Mouse (Mus musculus) limb, embryonic 13.5 days (tissue): ENCODE measurements around the gene Dnaaf1. TPM values are rescaled to one million over a fixed set of nuclear protein-coding genes. Genes with fewer than 3 reads are reported as not detected.

Source experiments
- ATAC-seq: fragments of 200-750 bp; cut with Nextera tagmentation; 2 replicates; pipeline ENCODE4 v1.8.0; 2017; ENCODE audit warnings: low read depth, moderate number of reproducible peaks, moderate TSS enrichment; ENCODE audit not compliant: low FRiP score
- H3K27ac ChIP-seq: fragments of 300-500 bp; sonication (generic); 2 replicates; pipeline ENCODE4 v1.5.1; 2015; ENCODE audit warnings: inconsistent platforms, mild to moderate bottlenecking, moderate library complexity
- H3K27me3 ChIP-seq: fragments of 300-500 bp; sonication (generic); 2 replicates; pipeline ENCODE4 v1.6.1; 2015; ENCODE audit warnings: mild to moderate bottlenecking, inconsistent platforms
- H3K36me3 ChIP-seq: fragments of 300-500 bp; sonication (generic); 2 replicates; pipeline ENCODE4 v1.6.1; 2015; ENCODE audit warnings: inconsistent platforms, mild to moderate bottlenecking, moderate library complexity
- H3K4me1 ChIP-seq: fragments of 300-500 bp; sonication (generic); 2 replicates; pipeline ENCODE4 v1.6.1; 2015; ENCODE audit warnings: inconsistent platforms
- H3K4me2 ChIP-seq: fragments of 300-500 bp; sonication (generic); replicated peaks from 2 replicates; pipeline ENCODE4 v1.6.1; 2015; ENCODE audit warnings: inconsistent platforms, mild to moderate bottlenecking, moderate library complexity
- H3K4me3 ChIP-seq: fragments of 300-500 bp; sonication (generic); 2 replicates; pipeline ENCODE4 v1.5.1; 2015; ENCODE audit warnings: moderate library complexity, mild to moderate bottlenecking, inconsistent platforms
- H3K9ac ChIP-seq: fragments of 300-500 bp; sonication (generic); 2 replicates; pipeline ENCODE4 v1.6.1; 2015; ENCODE audit warnings: mild to moderate bottlenecking, inconsistent platforms
- H3K9me3 ChIP-seq: fragments of 300-500 bp; sonication (generic); 2 replicates; pipeline ENCODE4 v1.6.1; 2016; ENCODE audit warnings: inconsistent platforms
- WGBS: fragments of 180-500 bp; shearing (Covaris S2); methylation state at CpG from one replicate; pipeline ENCODE4 v1.1.7; 2015; 5-methylcytosine and 5-hydroxymethylcytosine counted together
- polyA plus RNA-seq: library from polyadenylated mRNA; unstranded; fragments of >200 nt; fragmentation: Nextera tagmentation; extraction: Ambion mirVana; gene quantifications from 2 replicates; pipeline ENCODE4 v1.2.1, GENCODE M21; 2015

Gene Dnaaf1
- polyA plus RNA-seq: 0.11 TPM in 1 of 2 replicates, not detected in the other

- no peaks in the 10 kb centered on the region for H3K36me3 ChIP-seq
- H3K4me2 ChIP-seq: peak within 1 kb of the TSS; percentile 97
- H3K27ac ChIP-seq: no peak within 1 kb of the TSS
- H3K9me3 ChIP-seq: no peaks in the 10 kb centered on the region
- peak within 1 kb of the TSS; percentile 62 for H3K4me3 ChIP-seq
- peak; percentile 87 for ATAC-seq
- peaks cover 8% of the 10 kb centered on the region for H3K4me1 ChIP-seq
- peaks cover 57% of the 10 kb centered on the region for H3K27me3 ChIP-seq
- peak within 1 kb of the TSS; percentile 76 for H3K9ac ChIP-seq
- WGBS: under 1% methylated on average over 97 of the region's 97 CpGs
Measured at GRCm38 (mm10) chr8:119574437-119575365, at the start of gene Dnaaf1, which contains the start of gene Hsdl1. Gene Dnaaf1 (plus strand): TSS chr8:119575235. Gene Hsdl1 (minus strand): TSS chr8:119575183.

- ATAC-seq: no peak
- Histone ChIP-seq H3K27me3 (no peaks in the 10 kb centered on the region), H3K4me2 (no peak overlapping the region), H3K9me3 (no peaks in the 10 kb centered on the region), H3K9ac (no peak overlapping the region), H3K4me3 (no peak overlapping the region), H3K36me3 (peaks cover 96% of the 10 kb centered on the region), H3K4me1 (no peaks in the 10 kb centered on the region), H3K27ac (no peak overlapping the region)
- 96% methylated on average over 7 of the region's 7 CpGs for WGBS
Measured at GRCm38 (mm10) chr8:119528762-119529161, 46.3 kb upstream of the Dnaaf1 start.

GRCm38 (mm10) chr8:119530937-119531336 lies 44.1 kb upstream of the Dnaaf1 start:
- no peaks in the 10 kb centered on the region for H3K27me3 ChIP-seq
- no peaks in the 10 kb centered on the region for H3K9me3 ChIP-seq
- H3K4me2 ChIP-seq: no peak overlapping the region
- ATAC-seq: no peak
- H3K9ac ChIP-seq: no peak overlapping the region
- no peak overlapping the region for H3K4me3 ChIP-seq
- no peaks in the 10 kb centered on the region for H3K4me1 ChIP-seq
- peaks cover 96% of the 10 kb centered on the region for H3K36me3 ChIP-seq
- H3K27ac ChIP-seq: no peak overlapping the region
- 84% methylated on average over 6 of the region's 6 CpGs for WGBS

GRCm38 (mm10) chr8:119531397-119531796 lies 43.6 kb upstream of the Dnaaf1 start:
- no peak overlapping the region for H3K27ac ChIP-seq
- H3K9me3 ChIP-seq: no peaks in the 10 kb centered on the region
- no peak overlapping the region for H3K4me3 ChIP-seq
- no peak overlapping the region for H3K4me2 ChIP-seq
- H3K9ac ChIP-seq: no peak overlapping the region
- no peaks in the 10 kb centered on the region for H3K4me1 ChIP-seq
- WGBS: 92% methylated on average over 3 of the region's 3 CpGs
- ATAC-seq: no peak
- H3K27me3 ChIP-seq: no peaks in the 10 kb centered on the region
- peaks cover 100% of the 10 kb centered on the region for H3K36me3 ChIP-seq

- H3K4me1 ChIP-seq: no peaks in the 10 kb centered on the region
- no peak overlapping the region for H3K4me2 ChIP-seq
- ATAC-seq: no peak
- no peaks in the 10 kb centered on the region for H3K27me3 ChIP-seq
- H3K4me3 ChIP-seq: no peak overlapping the region
- 86% methylated on average over 9 of the region's 9 CpGs for whole genome bisulfite sequencing
- H3K36me3 ChIP-seq: peaks cover 100% of the 10 kb centered on the region
- H3K27ac ChIP-seq: no peak overlapping the region
- H3K9ac ChIP-seq: no peak overlapping the region
- no peaks in the 10 kb centered on the region for H3K9me3 ChIP-seq
Measured at GRCm38 (mm10) chr8:119531973-119532372, 43.1 kb upstream of the Dnaaf1 start.

GRCm38 (mm10) chr8:119544606-119545005 lies 30.4 kb upstream of the Dnaaf1 start:
- Histone ChIP-seq H3K27ac (peak overlapping the region; percentile 12; the same call in 1 of the 2 replicates), H3K36me3 (peaks cover 82% of the 10 kb centered on the region), H3K4me2 (no peak overlapping the region), H3K4me1 (peaks cover 6% of the 10 kb centered on the region), H3K4me3 (no peak overlapping the region), H3K27me3 (no peaks in the 10 kb centered on the region), H3K9ac (no peak overlapping the region), H3K9me3 (no peaks in the 10 kb centered on the region)
- WGBS: 80% methylated on average over 3 of the region's 3 CpGs
- no peak for ATAC-seq

GRCm38 (mm10) chr8:119545180-119545579 lies 29.9 kb upstream of the Dnaaf1 start:
- Histone ChIP-seq H3K9ac (no peak overlapping the region), H3K4me3 (no peak overlapping the region), H3K9me3 (no peaks in the 10 kb centered on the region), H3K36me3 (peaks cover 76% of the 10 kb centered on the region), H3K4me2 (no peak overlapping the region), H3K27ac (peak overlapping the region; percentile 12; the same call in 1 of the 2 replicates), H3K27me3 (no peaks in the 10 kb centered on the region), H3K4me1 (peaks cover 6% of the 10 kb centered on the region)
- 58% methylated on average over 6 of the region's 6 CpGs for WGBS
- ATAC-seq: peak; percentile 44; the same call in 1 of the 2 replicates

GRCm38 (mm10) chr8:119545791-119546190 lies 29.2 kb upstream of the Dnaaf1 start:
- ATAC-seq: no peak
- H3K4me1 ChIP-seq: peaks cover 6% of the 10 kb centered on the region
- no peak overlapping the region for H3K27ac ChIP-seq
- no peak overlapping the region for H3K4me3 ChIP-seq
- 87% methylated on average over 6 of the region's 6 CpGs for WGBS
- no peak overlapping the region for H3K9ac ChIP-seq
- H3K27me3 ChIP-seq: no peaks in the 10 kb centered on the region
- H3K9me3 ChIP-seq: no peaks in the 10 kb centered on the region
- no peak overlapping the region for H3K4me2 ChIP-seq
- H3K36me3 ChIP-seq: peaks cover 70% of the 10 kb centered on the region

GRCm38 (mm10) chr8:119547019-119547691 lies 27.9 kb upstream of the Dnaaf1 start:
- peaks cover 56% of the 10 kb centered on the region for H3K36me3 ChIP-seq
- 87% methylated on average over 18 of the region's 18 CpGs for WGBS

GRCm38 (mm10) chr8:119548560-119549113 lies 26.4 kb upstream of the Dnaaf1 start:
- Histone ChIP-seq H3K36me3 (peaks cover 42% of the 10 kb centered on the region), H3K27ac (no peak overlapping the region), H3K9ac (no peak overlapping the region), H3K4me3 (no peak overlapping the region), H3K9me3 (no peaks in the 10 kb centered on the region), H3K27me3 (no peaks in the 10 kb centered on the region), H3K4me2 (no peak overlapping the region), H3K4me1 (peaks cover 13% of the 10 kb centered on the region)
- no peak for ATAC-seq
- 82% methylated on average over 7 of the region's 7 CpGs for WGBS

More at GRCm38 (mm10) chr8:119547019-119547691, 27.9 kb upstream of the Dnaaf1 start:
- ATAC-seq: no peak
- no peaks in the 10 kb centered on the region for H3K9me3 ChIP-seq
- H3K4me3 ChIP-seq: no peak overlapping the region
- no peak overlapping the region for H3K27ac ChIP-seq
- no peak overlapping the region for H3K9ac ChIP-seq
- peaks cover 6% of the 10 kb centered on the region for H3K4me1 ChIP-seq
- H3K4me2 ChIP-seq: no peak overlapping the region
- no peaks in the 10 kb centered on the region for H3K27me3 ChIP-seq

GRCm38 (mm10) chr8:119552967-119553366 lies 22.1 kb upstream of the Dnaaf1 start:
- Histone ChIP-seq H3K36me3 (peaks cover 4% of the 10 kb centered on the region; the same call in 1 of the 2 replicates), H3K4me3 (no peak overlapping the region), H3K9ac (no peak overlapping the region), H3K9me3 (no peaks in the 10 kb centered on the region), H3K4me1 (peaks cover 45% of the 10 kb centered on the region), H3K4me2 (no peak overlapping the region), H3K27me3 (no peaks in the 10 kb centered on the region), H3K27ac (no peak overlapping the region)
- ATAC-seq: no peak
- 85% methylated on average over 2 of the region's 2 CpGs for WGBS

GRCm38 (mm10) chr8:119555861-119556260 lies 19.2 kb upstream of the Dnaaf1 start:
- Histone ChIP-seq H3K9me3 (no peaks in the 10 kb centered on the region), H3K27me3 (no peaks in the 10 kb centered on the region), H3K4me1 (peaks cover 56% of the 10 kb centered on the region), H3K4me3 (no peak overlapping the region), H3K36me3 (peaks cover 4% of the 10 kb centered on the region; the same call in 1 of the 2 replicates), H3K27ac (no peak overlapping the region), H3K4me2 (peak overlapping the region; percentile 83; the same call in 1 of the 2 replicates), H3K9ac (0 out of 2 replicates have a peak overlapping the region, but pooled peaks have one; percentile 8)
- no peak for ATAC-seq
- 64% methylated on average over 6 of the region's 6 CpGs for WGBS
